Mouse (Mus musculus): Measurements from ENCODE around the gene Jmjd7.

- TF ChIP-seq TBP (conservative IDR thresholded peaks at IDR 0.05; ENCODE audit: low read depth, low read length) (no peak), MAFK (IDR thresholded peaks at IDR 0.05; ENCODE audit: insufficient replicate concordance, low read length) (no peak)
Observed at GRCm38 (mm10) chr2:120060651-120061050, 33.4 kb downstream of the Jmjd7 start.
